Mouse (Mus musculus) embryonic facial prominence, embryonic 15.5 days (tissue): ENCODE results near the gene Actn1. TPM values are rescaled to one million over a fixed set of nuclear protein-coding genes. Genes with fewer than 3 reads are reported as not detected.

Source experiments
- ATAC-seq: fragments of 200-750 bp; cut with Nextera tagmentation; 2 replicates; pipeline ENCODE4 v1.8.0; 2017; ENCODE audit warnings: low read depth, moderate TSS enrichment; ENCODE audit not compliant: insufficient number of reproducible peaks, low FRiP score, low TSS enrichment
- H3K27ac ChIP-seq: fragments of 300-500 bp; sonication (generic); replicated peaks from 2 replicates; pipeline ENCODE4 v1.5.1; 2015; ENCODE audit warnings: mild to moderate bottlenecking, inconsistent platforms
- H3K27me3 ChIP-seq: fragments of 300-500 bp; sonication (generic); 2 replicates; pipeline ENCODE4 v1.6.1; 2015; ENCODE audit warnings: inconsistent platforms
- H3K36me3 ChIP-seq: fragments of 300-500 bp; sonication (generic); 2 replicates; pipeline ENCODE4 v1.6.1; 2015; ENCODE audit warnings: mild to moderate bottlenecking, inconsistent platforms
- H3K4me1 ChIP-seq: fragments of 300-500 bp; sonication (generic); 2 replicates; pipeline ENCODE4 v1.6.1; 2015; ENCODE audit warnings: inconsistent platforms
- H3K4me2 ChIP-seq: fragments of 300-500 bp; sonication (generic); replicated peaks from 2 replicates; pipeline ENCODE4 v1.6.1; 2015; ENCODE audit warnings: mild to moderate bottlenecking, inconsistent platforms
- H3K4me3 ChIP-seq: fragments of 300-500 bp; sonication (generic); replicated peaks from 2 replicates; pipeline ENCODE4 v1.5.1; 2015; ENCODE audit warnings: mild to moderate bottlenecking, inconsistent platforms
- H3K9ac ChIP-seq: fragments of 300-500 bp; sonication (generic); 2 replicates; pipeline ENCODE4 v1.6.1; 2015; ENCODE audit warnings: inconsistent platforms
- H3K9me3 ChIP-seq: fragments of 300-500 bp; sonication (generic); replicated peaks from 2 replicates; pipeline ENCODE4 v1.6.1; 2016; ENCODE audit warnings: inconsistent platforms
- WGBS: fragments of 180-500 bp; shearing (Covaris S2); methylation state at CpG from one replicate; pipeline ENCODE4 v1.1.7; 2015; 5-methylcytosine and 5-hydroxymethylcytosine counted together
- polyA plus RNA-seq: library from polyadenylated mRNA; unstranded; fragments of >200 nt; fragmentation: Nextera tagmentation; extraction: Ambion mirVana; gene quantifications from 2 replicates; pipeline ENCODE4 v1.2.1, GENCODE M21; 2015

The Actn1 gene
- polyA plus RNA-seq, 1 experiment from 2014 or later, result 35.6 TPM

DNA sequence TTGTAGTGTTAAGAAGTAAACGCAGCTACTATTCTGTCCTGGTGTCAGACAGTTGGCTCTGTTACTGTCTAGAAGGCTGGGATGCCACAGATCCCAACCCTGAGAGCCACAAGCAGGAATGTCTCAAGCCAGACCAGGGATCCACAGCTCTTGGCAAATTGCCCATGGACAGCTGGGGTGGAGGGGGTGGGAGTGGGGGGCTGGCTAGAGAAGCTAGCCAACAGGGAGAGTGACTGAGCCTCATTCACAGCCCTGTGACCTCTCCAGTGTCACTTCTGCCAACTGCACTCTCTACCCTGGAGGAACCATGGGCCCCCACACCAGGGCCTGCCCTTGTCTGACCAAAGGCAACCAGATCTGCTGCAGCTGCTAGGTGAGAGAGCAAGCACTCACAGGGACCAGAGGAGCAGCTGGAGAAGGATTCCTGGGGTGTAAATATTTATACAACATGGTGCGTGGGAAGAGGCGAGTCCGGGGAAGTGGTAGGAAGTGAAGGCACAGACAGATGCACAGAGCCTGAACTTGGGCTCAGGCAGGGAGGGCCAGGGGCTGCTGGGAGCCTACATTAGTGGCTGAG is 136.9 kb downstream of the Actn1 start:
- H3K4me3 ChIP-seq, result no peak overlapping the region
- H3K27ac ChIP-seq, result peak overlapping the region; percentile 18; the same call in 1 of the 2 replicates
- no peaks in the 10 kb centered on the region for H3K27me3 ChIP-seq
- 52% methylated on average over 4 of the region's 4 CpGs for WGBS
- peaks cover 7% of the 10 kb centered on the region; the same call in 1 of the 2 replicates for H3K36me3 ChIP-seq
- H3K9me3 ChIP-seq, result no peaks in the 10 kb centered on the region
- H3K4me1 ChIP-seq, result peaks cover 28% of the 10 kb centered on the region
- no peak overlapping the region for H3K9ac ChIP-seq
- no peak overlapping the region for H3K4me2 ChIP-seq
- ATAC-seq, result peak; percentile 80

DNA sequence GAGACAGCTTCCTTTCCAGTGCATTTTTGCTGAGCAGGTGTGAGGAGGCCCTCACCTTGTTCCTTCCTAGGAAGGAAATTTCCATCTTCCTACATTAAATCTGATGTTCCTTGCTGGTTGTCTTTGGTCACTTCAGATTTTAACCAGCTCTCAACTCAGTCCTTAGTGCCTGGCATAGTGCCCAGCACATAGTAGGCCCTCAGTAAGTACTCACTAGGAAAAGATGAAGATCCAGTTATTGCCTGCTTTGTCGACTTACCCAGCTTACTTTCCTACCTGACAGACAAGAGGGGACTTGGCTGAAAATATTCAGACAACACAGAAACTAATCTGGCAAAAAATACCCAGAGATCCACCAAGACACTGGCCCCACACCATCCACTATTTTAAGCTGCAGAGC is 138.7 kb downstream of the Actn1 start:
- peaks cover 7% of the 10 kb centered on the region; the same call in 1 of the 2 replicates for H3K36me3 ChIP-seq
- no peak overlapping the region for H3K4me3 ChIP-seq
- H3K9me3 ChIP-seq, result no peaks in the 10 kb centered on the region
- ATAC-seq, result no peak
- H3K4me2 ChIP-seq, result no peak overlapping the region
- H3K4me1 ChIP-seq, result peaks cover 32% of the 10 kb centered on the region
- 47% methylated on average over 1 of the region's 1 CpGs for WGBS
- H3K27ac ChIP-seq, result no peak overlapping the region
- no peaks in the 10 kb centered on the region for H3K27me3 ChIP-seq
- no peak overlapping the region for H3K9ac ChIP-seq

DNA sequence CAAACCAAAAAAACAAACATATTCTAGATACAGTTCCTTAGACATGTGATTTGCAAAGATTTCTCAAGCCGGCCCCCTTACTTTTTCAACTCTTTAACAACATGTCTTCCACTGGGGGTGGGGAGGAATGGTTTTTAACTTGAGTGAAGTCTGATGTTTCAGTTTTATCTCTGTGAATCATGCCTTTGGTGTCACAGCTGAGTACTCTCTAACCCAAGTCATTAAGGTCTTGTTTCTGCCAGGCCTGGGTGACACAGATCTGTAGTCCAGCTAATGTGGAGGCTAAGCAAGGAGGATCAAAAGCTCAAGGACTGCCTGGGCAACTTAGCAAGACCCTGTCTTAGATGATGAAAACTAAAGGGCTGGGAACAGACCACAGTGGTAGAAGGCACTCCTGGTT is 141.6 kb downstream of the Actn1 start:
- no peaks in the 10 kb centered on the region for H3K9me3 ChIP-seq
- H3K36me3 ChIP-seq, result peaks cover 7% of the 10 kb centered on the region; the same call in 1 of the 2 replicates
- no peak overlapping the region for H3K4me2 ChIP-seq
- no peak for ATAC-seq
- peaks cover 27% of the 10 kb centered on the region for H3K4me1 ChIP-seq
- H3K9ac ChIP-seq, result no peak overlapping the region
- H3K27me3 ChIP-seq, result no peaks in the 10 kb centered on the region
- no peak overlapping the region for H3K4me3 ChIP-seq
- WGBS, result 82% methylated on average over 1 of the region's 1 CpGs
- H3K27ac ChIP-seq, result no peak overlapping the region

Other genes starting within 250 kb of the Actn1 start
- gene Zfp36l1, start 147.4 kb downstream of the Actn1 start, polyA plus RNA-seq, result 153 and 178 TPM in 2 replicates
- 13.7 and 15.3 TPM in 2 replicates for gene Dcaf5, start 176.2 kb upstream of the Actn1 start, polyA plus RNA-seq
- gene Exd2, start 202.7 kb upstream of the Actn1 start, polyA plus RNA-seq, result 24.1 and 25.3 TPM in 2 replicates